Mouse (Mus musculus): ENCODE measurements around the gene Sppl2b.

DNA sequence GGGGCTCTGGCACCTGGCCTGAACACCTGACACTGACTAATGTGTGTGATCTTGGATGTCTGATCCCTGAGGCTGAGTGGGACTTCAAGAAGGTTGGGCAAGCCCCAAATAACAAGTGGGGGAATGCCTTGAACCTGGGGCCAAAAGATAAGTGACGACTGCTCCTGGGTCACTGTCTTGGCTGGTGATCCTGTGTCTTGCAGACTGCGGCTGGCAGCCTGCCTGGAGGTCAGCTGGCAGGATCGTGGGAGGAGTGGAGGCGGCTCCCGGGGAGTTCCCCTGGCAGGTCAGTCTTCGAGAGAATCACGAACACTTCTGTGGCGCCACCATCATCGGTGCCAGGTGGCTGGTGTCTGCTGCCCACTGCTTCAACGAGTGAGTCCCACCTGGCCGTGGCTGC lies 32.1 kb downstream of the Sppl2b start:
- no peak for TF ChIP-seq CTCF (IDR thresholded peaks at IDR 0.05; ENCODE audit: low read depth)
- TF ChIP-seq EP300 (optimal IDR thresholded peaks at IDR 0.05), result no peak

Measured in stomach, postnatal 0 days (tissue).